Mouse (Mus musculus) spleen, adult 2 months (tissue): ENCODE measurements at regions not wholly inside any gene's neighbourhood (a gene's known extent, or its start where the extent isn't known, plus 50 kb on each side); places are given as distances from the start of the nearest gene placed in this dataset.

Source experiments
- DNase-seq, 2 experiments: peaks; one replicate each; pipeline versions ENCODE4 v3.0.0 to v3.0.0-alpha.2; 2012 to 2021; ENCODE audit warnings: low spot score in 2 of 2, low read depth in 1 of 2
- H3K27ac ChIP-seq: fragments of 200-500 bp; 2 replicates; pipeline ENCODE4 v1.5.1; 2012; ENCODE audit warnings: low read length, inconsistent platforms; ENCODE audit not compliant: insufficient read depth
- H3K27me3 ChIP-seq: fragments of 200-500 bp; 2 replicates; pipeline ENCODE4 v1.6.1; 2012; ENCODE audit warnings: mild to moderate bottlenecking, moderate library complexity, low read length, inconsistent platforms; ENCODE audit not compliant: control insufficient read depth, insufficient read depth
- H3K36me3 ChIP-seq: fragments of 200-500 bp; 2 replicates; pipeline ENCODE4 v1.6.1; 2012; ENCODE audit warnings: mild to moderate bottlenecking, low read length, inconsistent platforms; ENCODE audit not compliant: control insufficient read depth, insufficient read depth
- H3K4me1 ChIP-seq: fragments of 200-500 bp; 2 replicates; pipeline ENCODE4 v1.6.1; 2011; ENCODE audit warnings: inconsistent platforms; ENCODE audit not compliant: control insufficient read depth, insufficient read depth, insufficient read length
- H3K4me3 ChIP-seq: fragments of 200-500 bp; 2 replicates; pipeline ENCODE4 v1.5.1; 2011; ENCODE audit warnings: mild to moderate bottlenecking, inconsistent platforms; ENCODE audit not compliant: insufficient read depth, insufficient read length; ENCODE audit errors: extremely low read depth
- CTCF ChIP-seq: fragments of 200-500 bp; IDR thresholded peaks from 2 replicates; pipeline ENCODE4 v1.5.1; 2011; ENCODE audit warnings: mild to moderate bottlenecking, inconsistent platforms; ENCODE audit not compliant: insufficient read depth, insufficient read length, insufficient replicate concordance; ENCODE audit errors: extremely low read depth
- POLR2A ChIP-seq: fragments of 200-500 bp; IDR thresholded peaks from 2 replicates; pipeline ENCODE4 v1.6.1; 2011; ENCODE audit warnings: low read depth, low read length, inconsistent platforms
- WGBS: fragments of 180-500 bp; shearing (Covaris S2); methylation state at CpG from one replicate; pipeline ENCODE4 v1.1.7; 2018; 5-methylcytosine and 5-hydroxymethylcytosine counted together

DNA sequence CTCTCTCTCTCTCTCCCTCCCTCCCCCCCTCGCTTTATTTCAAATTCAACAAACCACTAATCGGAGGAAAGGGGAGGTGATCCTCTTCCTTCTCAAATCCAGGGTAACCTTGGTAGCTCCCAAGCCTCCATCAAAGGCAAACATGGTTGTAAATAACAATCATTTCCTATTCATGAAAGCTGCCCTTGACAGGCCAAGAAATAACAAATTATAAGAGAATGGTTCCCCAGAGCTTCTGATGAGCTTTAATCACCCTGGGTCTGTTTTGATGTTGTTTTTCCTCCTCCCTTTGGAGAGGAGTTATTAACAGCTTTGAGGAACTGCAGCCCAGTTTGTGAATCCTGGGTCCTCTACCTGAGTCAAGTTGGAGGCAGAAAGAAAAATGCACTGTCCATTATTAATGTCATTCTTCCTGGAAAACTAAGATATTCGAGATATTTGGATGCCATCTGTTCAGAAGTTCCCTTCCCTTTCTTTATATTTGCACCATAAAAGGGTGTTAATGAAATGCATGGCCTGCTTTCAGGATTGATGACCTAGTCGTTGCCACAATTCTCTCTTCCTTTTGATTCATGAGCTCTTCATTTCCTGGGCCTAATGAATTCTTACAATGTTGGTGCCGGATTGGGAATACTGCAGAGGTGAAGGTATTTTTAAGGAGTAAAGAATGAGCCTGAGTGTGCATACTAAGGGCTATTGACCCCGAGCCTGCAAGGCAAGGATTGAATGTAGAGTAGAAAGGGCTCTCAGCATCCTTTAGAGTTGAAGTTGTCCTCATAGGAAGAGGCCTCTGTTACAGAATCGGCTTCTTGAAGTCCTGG lies 366.5 kb upstream of the Sash1 start:
- no peak for DNase-seq
- Histone ChIP-seq H3K4me3 (no peak overlapping the region), H3K27ac (no peak overlapping the region), H3K4me1 (no peaks in the 10 kb centered on the region), H3K36me3 (no peaks in the 10 kb centered on the region), H3K27me3 (no peaks in the 10 kb centered on the region)
- TF ChIP-seq POLR2A, result no peak
- no peak for TF ChIP-seq CTCF
- whole genome bisulfite sequencing, result 47% methylated on average over 7 of the region's 7 CpGs

GRCm38 (mm10) chr10:9243281-9243618 lies 357.4 kb upstream of the Sash1 start:
- Histone ChIP-seq H3K4me3 (no peak overlapping the region), H3K27ac (no peak overlapping the region), H3K4me1 (no peaks in the 10 kb centered on the region), H3K36me3 (no peaks in the 10 kb centered on the region), H3K27me3 (no peaks in the 10 kb centered on the region)
- DNase-seq, result no peak
- 81% methylated on average over 4 of the region's 4 CpGs for WGBS
- TF ChIP-seq POLR2A (no peak), CTCF (no peak)

DNA sequence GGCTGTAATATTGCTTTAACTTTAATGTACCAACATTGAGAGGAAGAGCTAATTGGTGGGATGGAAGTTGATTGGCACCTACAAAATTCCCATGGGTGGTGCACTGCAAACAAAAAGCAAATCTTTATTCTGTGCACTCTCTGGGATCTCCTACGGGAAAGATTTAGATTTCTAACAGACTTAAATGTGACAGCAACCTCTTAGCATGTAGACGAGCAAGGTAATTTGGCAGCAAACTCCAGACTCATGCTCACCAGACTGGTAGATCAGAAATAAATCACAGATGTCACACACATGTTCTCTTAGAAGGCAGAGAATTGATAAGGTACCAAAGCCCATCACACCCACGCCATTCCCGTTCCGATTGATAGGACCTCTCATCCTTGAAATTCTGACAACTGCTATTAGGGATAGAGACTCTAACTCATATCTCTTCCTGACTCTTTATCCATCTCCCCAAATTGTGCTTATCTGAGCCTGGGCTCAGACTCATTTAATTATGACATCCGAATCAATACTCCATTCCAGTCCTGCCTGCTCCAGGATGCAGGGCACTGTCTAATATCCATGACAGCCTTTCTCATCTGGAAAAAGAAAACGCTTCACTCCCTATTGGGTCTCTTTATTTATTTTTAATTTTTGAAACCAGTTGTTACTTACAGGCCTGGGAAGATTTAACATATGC lies 356.9 kb upstream of the Sash1 start:
- no peak overlapping the region for H3K4me3 ChIP-seq
- TF ChIP-seq CTCF (no peak), POLR2A (no peak)
- no peaks in the 10 kb centered on the region for H3K27me3 ChIP-seq
- H3K4me1 ChIP-seq, result no peaks in the 10 kb centered on the region
- 88% methylated on average over 7 of the region's 7 CpGs for WGBS
- H3K36me3 ChIP-seq, result no peaks in the 10 kb centered on the region
- H3K27ac ChIP-seq, result no peak overlapping the region
- DNase-seq, result no peak

DNA sequence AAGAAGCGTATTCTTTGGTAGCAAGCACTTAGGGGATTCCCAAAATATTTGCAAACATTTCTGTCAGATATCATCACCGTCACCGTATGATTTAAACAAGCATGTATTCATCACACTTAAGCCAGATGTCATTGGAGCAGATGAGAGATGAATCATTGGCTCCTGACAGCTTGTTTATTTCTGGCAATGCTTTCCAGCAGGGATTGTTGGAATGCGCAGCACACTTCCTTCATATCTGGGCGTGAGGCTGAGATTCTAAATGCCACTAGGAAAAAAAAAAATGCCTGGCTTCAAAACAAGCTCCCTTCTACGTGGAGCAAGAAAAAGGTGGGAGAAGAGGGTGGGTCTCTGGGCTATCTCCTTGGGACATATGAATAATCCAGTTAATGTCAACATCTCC lies 354.1 kb upstream of the Sash1 start:
- no peak overlapping the region for H3K27ac ChIP-seq
- H3K36me3 ChIP-seq, result no peaks in the 10 kb centered on the region
- H3K4me3 ChIP-seq, result no peak overlapping the region
- TF ChIP-seq POLR2A, result no peak
- no peak for TF ChIP-seq CTCF
- no peaks in the 10 kb centered on the region for H3K27me3 ChIP-seq
- no peak for DNase-seq
- H3K4me1 ChIP-seq, result no peaks in the 10 kb centered on the region
- 77% methylated on average over 6 of the region's 6 CpGs for WGBS

DNA sequence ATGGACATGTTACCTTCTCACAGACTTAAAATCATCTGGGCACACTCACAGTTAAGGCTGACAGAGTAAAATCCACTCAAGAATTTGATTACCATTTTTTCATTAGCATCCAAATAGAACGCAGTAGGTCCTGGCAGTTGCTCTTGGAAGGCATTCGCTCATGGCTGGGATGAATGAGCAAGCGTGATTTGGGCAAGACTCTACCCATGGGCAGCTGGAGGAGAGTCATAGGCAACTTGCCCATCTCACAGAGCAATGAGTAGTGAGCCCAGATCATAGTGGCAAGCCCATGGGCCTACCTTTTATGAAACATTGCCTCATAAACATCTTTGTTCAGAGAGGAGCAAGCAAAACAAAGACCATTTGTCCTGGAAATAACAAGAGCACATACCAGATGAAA lies 345.9 kb upstream of the Sash1 start:
- H3K27me3 ChIP-seq, result no peaks in the 10 kb centered on the region
- no peak overlapping the region for H3K4me3 ChIP-seq
- H3K36me3 ChIP-seq, result no peaks in the 10 kb centered on the region
- no peak for TF ChIP-seq CTCF
- TF ChIP-seq POLR2A, result no peak
- no peak for DNase-seq
- no peaks in the 10 kb centered on the region for H3K4me1 ChIP-seq
- H3K27ac ChIP-seq, result no peak overlapping the region
- WGBS, result 89% methylated on average over 3 of the region's 3 CpGs

GRCm38 (mm10) chr10:9229116-9229515 lies 343.2 kb upstream of the Sash1 start:
- WGBS, result 89% methylated on average over 11 of the region's 11 CpGs
- DNase-seq, result no peak
- no peaks in the 10 kb centered on the region for H3K27me3 ChIP-seq
- no peak overlapping the region for H3K4me3 ChIP-seq
- no peak for TF ChIP-seq CTCF
- H3K4me1 ChIP-seq, result no peaks in the 10 kb centered on the region
- no peak overlapping the region for H3K27ac ChIP-seq
- no peaks in the 10 kb centered on the region for H3K36me3 ChIP-seq

DNA sequence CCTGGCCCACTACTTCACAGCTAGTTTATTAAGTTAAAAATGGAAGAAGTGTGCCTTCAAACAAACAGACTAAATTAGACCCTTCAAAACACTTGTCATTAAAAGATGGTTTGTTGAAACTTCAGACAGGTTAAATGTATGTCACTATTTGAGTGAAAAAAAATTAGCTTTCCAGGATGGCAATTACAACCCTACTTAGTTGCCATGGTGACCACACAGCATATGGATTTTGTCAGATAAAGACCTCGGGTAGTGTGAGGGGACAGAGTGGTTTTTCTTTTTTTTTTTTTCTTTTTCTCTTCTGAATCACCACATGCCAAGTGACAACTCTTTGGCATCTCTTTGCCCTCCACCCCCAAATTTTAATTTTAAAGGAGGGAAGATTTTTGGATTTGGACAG lies 341.5 kb upstream of the Sash1 start:
- Histone ChIP-seq H3K27me3 (no peaks in the 10 kb centered on the region), H3K4me3 (no peak overlapping the region), H3K4me1 (no peaks in the 10 kb centered on the region), H3K27ac (no peak overlapping the region), H3K36me3 (no peaks in the 10 kb centered on the region)
- WGBS, result 40% methylated on average over 1 of the region's 1 CpGs
- TF ChIP-seq POLR2A, result no peak
- TF ChIP-seq CTCF, result no peak
- DNase-seq, result no peak
